Mouse (Mus musculus): ENCODE data around the gene Pigg.

DNA sequence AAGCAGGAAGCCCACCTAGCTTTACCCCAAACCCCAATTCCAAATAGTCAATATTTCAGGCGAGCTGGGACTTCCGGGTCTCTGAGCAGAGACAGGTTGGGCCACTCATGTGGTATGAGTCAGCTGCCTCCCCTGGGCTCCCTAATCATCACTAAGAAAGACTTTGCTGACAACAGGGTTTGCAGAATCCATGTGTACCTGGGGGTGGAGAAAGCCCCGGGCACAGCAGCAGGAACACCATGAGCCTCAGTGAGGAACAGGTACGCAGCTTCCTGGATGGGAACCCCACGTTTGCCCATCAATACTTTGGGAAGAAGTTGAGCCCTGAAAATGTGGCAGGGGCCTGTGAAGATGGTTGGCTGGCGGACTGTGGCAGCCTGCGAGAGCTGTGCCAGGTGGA, 75.8 kb downstream of the Pigg start, which contains the start of gene Pde6b:
- no peak for TF ChIP-seq CTCF (IDR thresholded peaks at IDR 0.05)
- TF ChIP-seq EP300 (IDR thresholded peaks at IDR 0.05), result no peak

Data from lung, postnatal 0 days (tissue).